Mouse (Mus musculus): ENCODE results near the gene Wdr41.
A peak's percentile ranks its signal among the peaks of the same experiment; 100 is the strongest.

Gene Wdr41

GRCm38 (mm10) chr13:95034715-95035114, 58.6 kb downstream of the Wdr41 start:
- no peak for DNase-seq (ENCODE audit: low spot score in 2 of 2)

- no peak for DNase-seq (ENCODE audit: low spot score in 2 of 2)
Observed at GRCm38 (mm10) chr13:95038200-95038599, 62.1 kb downstream of the Wdr41 start.

- DNase-seq (ENCODE audit: low spot score in 2 of 2): no peak
Observed at GRCm38 (mm10) chr13:95040140-95040738, 64.1 kb downstream of the Wdr41 start.

GRCm38 (mm10) chr13:95044108-95044507, 68.0 kb downstream of the Wdr41 start:
- no peak for DNase-seq (ENCODE audit: low spot score in 2 of 2)

- DNase-seq (ENCODE audit: low spot score in 2 of 2): peak in 1 of 2 experiments; percentile 30
Observed at GRCm38 (mm10) chr13:95050398-95050797, 74.3 kb downstream of the Wdr41 start.

GRCm38 (mm10) chr13:95052421-95052820, 76.3 kb downstream of the Wdr41 start:
- peak in 1 of 2 experiments; percentile 43 for DNase-seq (ENCODE audit: low spot score in 2 of 2)

GRCm38 (mm10) chr13:95055742-95056388, 79.7 kb downstream of the Wdr41 start:
- no peak for DNase-seq (ENCODE audit: low spot score in 2 of 2)

- no peak for DNase-seq (ENCODE audit: low spot score in 2 of 2)
Observed at GRCm38 (mm10) chr13:95056501-95057280, 80.5 kb downstream of the Wdr41 start.

- DNase-seq (ENCODE audit: low spot score in 2 of 2): peak in 1 of 2 experiments; percentile 30
Observed at GRCm38 (mm10) chr13:95058885-95059284, 82.7 kb downstream of the Wdr41 start.

- DNase-seq (ENCODE audit: low spot score in 2 of 2): no peak
Observed at GRCm38 (mm10) chr13:95063390-95064017, 87.4 kb downstream of the Wdr41 start.

GRCm38 (mm10) chr13:95067854-95068253, 91.7 kb downstream of the Wdr41 start:
- DNase-seq (ENCODE audit: low spot score in 2 of 2): no peak

GRCm38 (mm10) chr13:95070268-95070667, 94.1 kb downstream of the Wdr41 start:
- DNase-seq (ENCODE audit: low spot score in 2 of 2): no peak

Data from urinary bladder, postnatal 4 days (tissue).